Mouse (Mus musculus) kidney, embryonic 14.5 days (tissue): ENCODE data around the gene Camkv. TPM values are rescaled to one million over a fixed set of nuclear protein-coding genes. Genes with fewer than 3 reads are reported as not detected.

Experiments
- ATAC-seq: fragments of 200-750 bp; cut with Nextera tagmentation; 2 replicates; pipeline ENCODE4 v1.8.0; 2017; ENCODE audit warnings: moderate number of reproducible peaks, mild to moderate bottlenecking, moderate TSS enrichment, moderate library complexity; ENCODE audit not compliant: low FRiP score, low TSS enrichment
- H3K27ac ChIP-seq: fragments of 300-500 bp; sonication (generic); 2 replicates; pipeline ENCODE4 v1.5.1; 2014; ENCODE audit warnings: low read depth, mild to moderate bottlenecking, low read length, moderate library complexity, mixed read lengths
- H3K27me3 ChIP-seq: fragments of 300-500 bp; sonication (generic); 2 replicates; pipeline ENCODE4 v1.6.1; 2014; ENCODE audit warnings: mild to moderate bottlenecking, low read length; ENCODE audit not compliant: control insufficient read depth, insufficient read depth
- H3K36me3 ChIP-seq: fragments of 300-500 bp; sonication (generic); 2 replicates; pipeline ENCODE4 v1.6.1; 2014; ENCODE audit warnings: low read length, mixed read lengths; ENCODE audit not compliant: control insufficient read depth, insufficient read depth
- H3K4me1 ChIP-seq: fragments of 300-500 bp; sonication (generic); 2 replicates; pipeline ENCODE4 v1.6.1; 2014; ENCODE audit warnings: low read length, mixed read lengths; ENCODE audit not compliant: control insufficient read depth, insufficient read depth
- H3K4me2 ChIP-seq: fragments of 300-500 bp; sonication (generic); replicated peaks from 2 replicates; pipeline ENCODE4 v1.6.1; 2014; ENCODE audit warnings: low read depth, mild to moderate bottlenecking, low read length
- H3K4me3 ChIP-seq: fragments of 300-500 bp; sonication (generic); 2 replicates; pipeline ENCODE4 v1.5.1; 2014; ENCODE audit warnings: mild to moderate bottlenecking, low read length
- H3K9ac ChIP-seq: fragments of 300-500 bp; sonication (generic); 2 replicates; pipeline ENCODE4 v1.6.1; 2014; ENCODE audit warnings: low read depth, mild to moderate bottlenecking, low read length, moderate library complexity
- H3K9me3 ChIP-seq: fragments of 300-500 bp; sonication (generic); 2 replicates; pipeline ENCODE4 v1.6.1; 2016; ENCODE audit warnings: low read length; ENCODE audit not compliant: control insufficient read depth
- WGBS: fragments of 180-500 bp; shearing (Covaris S2); extraction: QIAGEN DNeasy Blood & Tissue Kit; methylation state at CpG from one replicate; pipeline ENCODE4 v1.1.7; 2014; 5-methylcytosine and 5-hydroxymethylcytosine counted together
- polyA plus RNA-seq: library from polyadenylated mRNA; unstranded; fragments of >200 nt; fragmentation: Nextera tagmentation; extraction: Ambion mirVana; gene quantifications from 2 replicates; pipeline ENCODE4 v1.2.1, GENCODE M21; 2014

Gene Camkv
- polyA plus RNA-seq, 1 experiment from 2014 or later: 0.79 TPM

DNA sequence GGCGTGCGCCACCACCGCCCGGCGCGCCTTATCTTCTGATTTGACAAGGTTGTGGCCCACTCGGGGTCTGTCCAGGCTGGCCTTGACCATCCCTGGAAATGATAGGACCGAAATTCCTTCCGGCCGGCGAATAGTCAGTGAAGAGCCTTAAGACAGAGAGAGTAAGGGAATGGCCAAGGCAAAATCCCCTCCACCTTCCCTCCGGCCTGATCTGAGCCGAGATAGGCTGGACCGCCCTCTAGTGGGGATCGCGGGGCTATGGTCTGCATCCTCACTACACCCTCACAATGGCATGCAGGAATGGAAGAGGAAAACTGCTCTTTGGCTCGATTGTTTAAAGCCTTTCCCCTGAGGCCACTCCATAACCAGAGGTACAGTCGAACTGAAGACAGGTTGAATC, 50.9 kb downstream of the Camkv start:
- Histone ChIP-seq H3K4me1 (peaks cover 32% of the 10 kb centered on the region), H3K36me3 (peaks cover 3% of the 10 kb centered on the region; the same call in 1 of the 2 replicates), H3K27ac (no peak overlapping the region; the same call in 1 of the 2 replicates), H3K4me3 (peak overlapping the region; percentile 53), H3K9ac (peak overlapping the region; percentile 79; the same call in 1 of the 2 replicates), H3K27me3 (no peaks in the 10 kb centered on the region), H3K4me2 (peak overlapping the region; percentile 45), H3K9me3 (no peaks in the 10 kb centered on the region)
- peak; percentile 25 for ATAC-seq
- WGBS: 5% methylated on average over 18 of the region's 18 CpGs

DNA sequence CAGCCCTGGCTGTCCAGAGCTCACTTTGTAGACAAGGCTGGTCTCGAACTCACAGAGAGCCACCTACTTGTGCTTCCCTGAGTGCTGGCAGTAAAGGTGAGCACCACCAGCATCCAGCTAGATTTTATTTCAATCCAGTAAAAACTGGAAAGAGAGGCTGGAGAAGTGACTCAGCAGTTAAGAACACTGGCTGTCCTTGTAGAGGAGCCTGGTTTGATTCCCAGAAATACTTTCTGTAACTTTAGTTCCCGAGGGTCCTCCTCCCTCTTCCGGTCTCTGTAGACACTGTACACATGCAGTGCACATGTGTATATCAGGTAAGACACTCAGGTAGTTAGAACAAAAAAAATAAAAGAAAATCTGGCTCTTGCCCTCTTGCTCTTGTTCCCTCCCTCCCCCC, 52.5 kb downstream of the Camkv start:
- H3K27ac ChIP-seq: no peak overlapping the region; the same call in 1 of the 2 replicates
- 66% methylated on average over 3 of the region's 3 CpGs for WGBS
- H3K9ac ChIP-seq: no peak overlapping the region

DNA sequence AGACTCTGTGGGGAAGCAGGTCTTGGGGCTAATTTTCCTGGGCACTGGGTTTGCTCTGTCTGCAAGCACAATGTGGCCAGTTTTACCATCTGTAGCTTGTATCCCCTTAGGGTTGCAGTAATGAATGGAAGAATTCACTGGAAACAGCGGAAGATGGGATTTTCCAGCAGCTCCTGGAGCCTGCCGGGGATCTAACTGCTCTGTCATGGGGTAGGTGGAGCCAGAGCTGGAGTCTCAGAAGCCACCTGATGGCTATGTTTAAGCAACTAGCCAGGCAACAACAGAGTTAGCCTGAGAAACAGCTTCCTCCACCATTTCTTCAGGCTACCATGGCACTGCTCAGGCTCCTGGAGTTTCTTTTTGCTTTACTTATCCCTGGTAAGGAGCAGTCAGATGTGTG, 56.7 kb downstream of the Camkv start, which contains the start of gene Cdhr4:
Cdhr4 (plus strand) TSS at position 301 of the 400 bp plus-strand sequence.
- 0 out of 2 replicates have a peak, but pooled peaks cover 3% of the 10 kb centered on the region for H3K4me1 ChIP-seq
- H3K36me3 ChIP-seq: no peaks in the 10 kb centered on the region
- WGBS: 73% methylated on average over 2 of the region's 2 CpGs
- H3K27ac ChIP-seq: no peak within 1 kb of the TSS
- no peak within 1 kb of the TSS for H3K4me2 ChIP-seq
- no peaks in the 10 kb centered on the region for H3K27me3 ChIP-seq
- ATAC-seq: no peak
- no peaks in the 10 kb centered on the region for H3K9me3 ChIP-seq
- H3K9ac ChIP-seq: no peak within 1 kb of the TSS
- no peak within 1 kb of the TSS for H3K4me3 ChIP-seq

More for the DNA sequence above, 52.5 kb downstream of the Camkv start:
- no peak for ATAC-seq
- Histone ChIP-seq H3K27me3 (no peaks in the 10 kb centered on the region), H3K4me3 (no peak overlapping the region), H3K9me3 (no peaks in the 10 kb centered on the region), H3K4me2 (no peak overlapping the region), H3K4me1 (peaks cover 17% of the 10 kb centered on the region), H3K36me3 (peaks cover 3% of the 10 kb centered on the region; the same call in 1 of the 2 replicates)

DNA sequence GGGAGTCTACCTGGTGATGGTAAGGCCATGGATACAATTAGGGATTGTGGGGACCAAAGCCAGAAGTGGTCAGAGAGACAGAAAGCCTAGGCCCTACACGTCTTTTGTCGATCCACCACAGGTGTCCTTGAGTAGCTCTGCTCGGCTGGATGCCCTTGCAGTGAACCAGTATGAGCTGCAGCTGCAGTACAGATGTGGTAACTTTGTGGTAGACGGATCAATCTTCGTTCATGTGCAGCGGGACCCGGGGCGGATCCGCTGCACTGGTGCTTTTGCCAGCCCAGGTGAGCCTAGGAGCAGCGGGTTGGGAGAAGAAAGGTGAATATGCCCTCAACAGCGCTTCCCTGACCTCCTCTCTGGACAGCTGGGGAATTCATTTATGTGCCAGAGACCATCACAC, 57.5 kb downstream of the Camkv start:
- 94% methylated on average over 11 of the region's 11 CpGs for WGBS
- no peak for ATAC-seq
- H3K27me3 ChIP-seq: no peaks in the 10 kb centered on the region
- no peak overlapping the region for H3K4me2 ChIP-seq
- no peak overlapping the region for H3K9ac ChIP-seq
- H3K36me3 ChIP-seq: no peaks in the 10 kb centered on the region
- H3K9me3 ChIP-seq: no peaks in the 10 kb centered on the region
- H3K4me3 ChIP-seq: no peak overlapping the region
- no peak overlapping the region for H3K27ac ChIP-seq
- no peaks in the 10 kb centered on the region for H3K4me1 ChIP-seq

DNA sequence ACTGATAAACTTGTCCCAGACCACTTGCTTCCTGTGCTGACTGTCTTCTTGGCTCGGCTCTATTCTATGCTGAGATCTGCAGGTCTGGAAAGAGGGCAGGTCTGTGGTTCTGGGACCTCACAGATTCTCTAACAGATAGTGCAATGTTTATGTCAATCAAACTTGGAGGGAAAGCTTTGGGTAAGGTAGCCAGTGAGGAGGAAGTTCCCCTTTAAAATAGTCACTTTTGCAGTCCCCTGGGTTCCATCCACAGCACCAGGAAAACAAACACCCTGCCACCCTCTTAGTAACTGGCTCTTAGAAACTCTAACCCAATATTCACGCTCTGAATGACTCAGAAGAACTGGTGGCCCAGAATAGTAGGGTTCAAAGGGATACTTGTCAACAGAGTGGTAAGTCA, 59.0 kb downstream of the Camkv start:
- no peak overlapping the region for H3K27ac ChIP-seq
- H3K27me3 ChIP-seq: no peaks in the 10 kb centered on the region
- no peak overlapping the region for H3K4me2 ChIP-seq
- no peaks in the 10 kb centered on the region for H3K9me3 ChIP-seq
- H3K4me1 ChIP-seq: no peaks in the 10 kb centered on the region
- ATAC-seq: no peak
- H3K36me3 ChIP-seq: no peaks in the 10 kb centered on the region
- 44% methylated on average over 2 of the region's 2 CpGs for WGBS
- H3K4me3 ChIP-seq: no peak overlapping the region
- no peak overlapping the region for H3K9ac ChIP-seq

DNA sequence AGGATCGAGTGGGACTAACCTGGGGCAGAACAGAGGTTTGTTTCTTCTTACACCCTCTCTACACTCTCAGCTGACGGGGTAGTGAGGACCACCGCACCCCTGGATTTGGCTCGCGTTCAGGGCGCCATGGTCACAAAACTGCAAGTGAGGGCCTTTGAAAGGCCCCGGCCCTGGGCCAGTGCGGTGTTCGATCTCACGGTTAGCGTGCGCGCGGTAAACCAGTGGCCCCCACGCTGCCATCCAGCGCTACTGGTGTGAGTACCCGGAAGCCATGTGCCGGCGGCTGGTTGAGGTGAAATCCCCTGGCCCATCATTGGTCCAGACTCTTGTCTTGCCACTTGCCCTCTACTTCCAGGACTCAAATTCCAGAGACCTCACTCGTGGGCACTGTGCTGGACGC, 60.0 kb downstream of the Camkv start:
- ATAC-seq: no peak
- Histone ChIP-seq H3K4me2 (no peak overlapping the region), H3K36me3 (no peaks in the 10 kb centered on the region), H3K27ac (no peak overlapping the region), H3K4me3 (no peak overlapping the region), H3K9ac (no peak overlapping the region), H3K27me3 (no peaks in the 10 kb centered on the region), H3K4me1 (no peaks in the 10 kb centered on the region), H3K9me3 (no peaks in the 10 kb centered on the region)
- 95% methylated on average over 21 of the region's 21 CpGs for WGBS

DNA sequence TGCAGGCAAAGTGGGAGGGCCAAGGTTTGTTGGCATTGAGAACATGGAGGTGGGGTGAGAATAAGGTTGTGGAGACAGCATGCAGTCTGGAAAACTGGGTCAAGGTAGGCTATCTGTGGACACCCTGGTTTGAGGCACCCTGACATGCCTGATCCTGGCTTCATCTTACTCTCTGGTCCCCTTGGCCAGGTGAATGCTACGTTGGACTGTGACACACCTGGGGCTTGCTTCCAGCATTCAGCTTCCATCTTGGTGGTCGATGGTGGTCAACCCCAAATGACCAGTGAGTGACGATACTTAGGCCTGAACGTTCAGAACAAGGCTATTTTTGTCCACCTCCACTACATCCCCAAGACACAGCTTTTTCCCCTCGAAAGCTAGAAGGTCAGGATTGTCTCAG, 60.6 kb downstream of the Camkv start, which contains the start of gene Gm20662:
Gm20662 (plus strand) TSS at position 301 of the 400 bp plus-strand sequence.
- Histone ChIP-seq H3K4me2 (no peak within 1 kb of the TSS), H3K4me3 (no peak within 1 kb of the TSS), H3K4me1 (no peaks in the 10 kb centered on the region), H3K27me3 (no peaks in the 10 kb centered on the region), H3K27ac (no peak within 1 kb of the TSS), H3K9ac (no peak within 1 kb of the TSS), H3K9me3 (no peaks in the 10 kb centered on the region), H3K36me3 (no peaks in the 10 kb centered on the region)
- 91% methylated on average over 5 of the region's 5 CpGs for WGBS
- no peak for ATAC-seq

Other genes with a start within 250 kb of the Camkv start
- gene Sema3f, start 225.2 kb upstream of the Camkv start, polyA plus RNA-seq: 32.4 and 38.4 TPM in 2 replicates
- 128 and 193 TPM in 2 replicates for gene Rbm5, start 164.7 kb upstream of the Camkv start, polyA plus RNA-seq
- gene Rbm6, start 62.4 kb upstream of the Camkv start, polyA plus RNA-seq: 55.9 and 75.1 TPM in 2 replicates
- gene Mon1a, start 47.5 kb upstream of the Camkv start, polyA plus RNA-seq: 9.9 and 11.5 TPM in 2 replicates
- 0.39 and 0.80 TPM in 2 replicates for gene Mst1r, start 28.8 kb upstream of the Camkv start, polyA plus RNA-seq
- gene Actl11, start 7.2 kb upstream of the Camkv start, polyA plus RNA-seq: not detected in 2 replicates
- 23.7 and 24.5 TPM in 2 replicates for gene Traip, start 14.5 kb downstream of the Camkv start, polyA plus RNA-seq
- gene Uba7, start 39.8 kb downstream of the Camkv start, polyA plus RNA-seq: 25.7 and 28.0 TPM in 2 replicates
- 4.8 and 5.5 TPM in 2 replicates for gene Gm20661, start 47.4 kb downstream of the Camkv start, polyA plus RNA-seq
- gene Inka1, start 50.2 kb downstream of the Camkv start, polyA plus RNA-seq: 64.1 and 69.0 TPM in 2 replicates
- gene Cdhr4, start 56.8 kb downstream of the Camkv start, polyA plus RNA-seq: 8.8 and 9.6 TPM in 2 replicates
- 0.61 and 0.63 TPM in 2 replicates for gene Gm20662, start 60.7 kb downstream of the Camkv start, polyA plus RNA-seq
- 21.2 and 28.4 TPM in 2 replicates for gene Ip6k1, start 66.8 kb downstream of the Camkv start, polyA plus RNA-seq
- 19.8 and 20.8 TPM in 2 replicates for gene Gmppb, start 113.6 kb downstream of the Camkv start, polyA plus RNA-seq
- gene Amigo3, start 117.5 kb downstream of the Camkv start, polyA plus RNA-seq: 1.6 and 2.1 TPM in 2 replicates
- gene Mst1, start 144.8 kb downstream of the Camkv start, polyA plus RNA-seq: not detected in 2 replicates
- gene Rnf123, start 147.7 kb downstream of the Camkv start, polyA plus RNA-seq: 20.0 and 30.9 TPM in 2 replicates
- gene Apeh, start 158.9 kb downstream of the Camkv start, polyA plus RNA-seq: 55.2 and 57.8 TPM in 2 replicates